Mouse (Mus musculus) intestine, embryonic 16.5 days (tissue): ENCODE measurements around the gene Slc9c1. TPM values are rescaled to one million over a fixed set of nuclear protein-coding genes. Genes with fewer than 3 reads are reported as not detected.

Experiments used
- polyA plus RNA-seq: library from polyadenylated mRNA; unstranded; fragments of >200 nt; fragmentation: Nextera tagmentation; extraction: Ambion mirVana; gene quantifications from 2 replicates; pipeline ENCODE4 v1.2.1, GENCODE M21; 2015

The Slc9c1 gene
- polyA plus RNA-seq, 1 experiment from 2014 or later = not detected

Other genes with a start within 250 kb of the Slc9c1 start
- gene Cd200, start 126.3 kb upstream of the Slc9c1 start, polyA plus RNA-seq = 34.4 and 35.4 TPM in 2 replicates
- 2.1 and 2.4 TPM in 2 replicates for gene Gm609, start 42.3 kb upstream of the Slc9c1 start, polyA plus RNA-seq
- 7.2 and 7.6 TPM in 2 replicates for gene Gm17783, start 3.3 kb upstream of the Slc9c1 start, polyA plus RNA-seq
- gene Gcsam, start 75.1 kb downstream of the Slc9c1 start, polyA plus RNA-seq = 0.12 and 0.40 TPM in 2 replicates
- gene BC016579, start 118.8 kb downstream of the Slc9c1 start, polyA plus RNA-seq = 4.8 and 5.2 TPM in 2 replicates
- 0.12 and 0.15 TPM in 2 replicates for gene Tmprss7, start 158.3 kb downstream of the Slc9c1 start, polyA plus RNA-seq
- 21.0 and 24.7 TPM in 2 replicates for gene Tagln3, start 189.3 kb downstream of the Slc9c1 start, polyA plus RNA-seq
- 29.3 and 35.2 TPM in 2 replicates for gene Abhd10, start 207.6 kb downstream of the Slc9c1 start, polyA plus RNA-seq